Mouse (Mus musculus) forebrain, postnatal 0 days (tissue): ENCODE results near the gene Krtap17-1. TPM values are rescaled to one million over a fixed set of nuclear protein-coding genes. Genes with fewer than 3 reads are reported as not detected.

Experiments used
- ATAC-seq: fragments of 200-750 bp; cut with Nextera tagmentation; 2 replicates; pipeline ENCODE4 v1.8.0; 2017; ENCODE audit warnings: mild to moderate bottlenecking, moderate library complexity
- DNase-seq: peaks from one replicate; pipeline ENCODE4 v3.0.0-alpha.2; 2015
- H3K27ac ChIP-seq: fragments of 300-500 bp; sonication (generic); 2 replicates; pipeline ENCODE4 v1.5.1; 2014; ENCODE audit warnings: low read depth, mild to moderate bottlenecking, antibody characterized with exemption, low read length, moderate library complexity, mixed read lengths
- H3K27me3 ChIP-seq: fragments of 300-500 bp; sonication (generic); 2 replicates; pipeline ENCODE4 v1.6.1; 2014; ENCODE audit warnings: mild to moderate bottlenecking, low read length, mixed read lengths; ENCODE audit not compliant: insufficient read depth
- H3K36me3 ChIP-seq: fragments of 300-500 bp; sonication (generic); 2 replicates; pipeline ENCODE4 v1.6.1; 2014; ENCODE audit warnings: mild to moderate bottlenecking, moderate library complexity; ENCODE audit not compliant: insufficient read depth
- H3K4me1 ChIP-seq: fragments of 300-500 bp; sonication (generic); 2 replicates; pipeline ENCODE4 v1.6.1; 2014; ENCODE audit warnings: antibody characterized with exemption; ENCODE audit not compliant: insufficient read depth
- H3K4me2 ChIP-seq: fragments of 300-500 bp; sonication (generic); 2 replicates; pipeline ENCODE4 v1.6.1; 2014; ENCODE audit warnings: low read depth, mild to moderate bottlenecking, moderate library complexity
- H3K4me3 ChIP-seq: fragments of 300-500 bp; sonication (generic); 2 replicates; pipeline ENCODE4 v1.5.1; 2014; ENCODE audit warnings: low read depth, low read length, mixed read lengths
- H3K9ac ChIP-seq: fragments of 300-500 bp; sonication (generic); 2 replicates; pipeline ENCODE4 v1.6.1; 2014; ENCODE audit warnings: mild to moderate bottlenecking
- H3K9me3 ChIP-seq: fragments of 300-500 bp; sonication (generic); 2 replicates; pipeline ENCODE4 v1.6.1; 2016; ENCODE audit warnings: low read length
- CTCF ChIP-seq: sonication (generic); IDR thresholded peaks from 2 replicates; pipeline ENCODE4 v1.5.1; 2016; ENCODE audit warnings: antibody characterized with exemption, control low read depth, low read depth
- WGBS: fragments of 180-500 bp; shearing (Covaris S2); extraction: QIAGEN DNeasy Blood & Tissue Kit; methylation state at CpG from one replicate; pipeline ENCODE4 v1.1.7; 2014; 5-methylcytosine and 5-hydroxymethylcytosine counted together
- polyA plus RNA-seq: library from polyadenylated mRNA; unstranded; fragments of >200 nt; fragmentation: Nextera tagmentation; extraction: Ambion mirVana; gene quantifications from 2 replicates; pipeline ENCODE4 v1.2.1, GENCODE M21; 2015
- total RNA-seq: library from RNA; depleted of rRNA; stranded (reverse); fragments of >200 nt; gene quantifications from 2 replicates; pipeline ENCODE4 v1.2.3, GENCODE M21; 2014; rRNA removed

Gene Krtap17-1
- total RNA-seq (not detected in 2 replicates), polyA plus RNA-seq (0.26 and 0.98 TPM in 2 replicates)

GRCm38 (mm10) chr11:99993620-99994383, at the start of gene Krtap17-1:
Gene Krtap17-1 (minus strand): TSS chr11:99993994.
- H3K27me3 ChIP-seq = peaks cover 8% of the 10 kb centered on the region; the same call in 1 of the 2 replicates
- 26% methylated on average over 26 of the region's 26 CpGs for WGBS
- H3K4me3 ChIP-seq = 0 out of 2 replicates have a peak within 1 kb of the TSS, but pooled peaks have one; percentile 3
- H3K4me2 ChIP-seq = peak within 1 kb of the TSS; percentile 27
- ATAC-seq = no peak
- DNase-seq = no peak
- no peak for TF ChIP-seq CTCF
- H3K9ac ChIP-seq = no peak within 1 kb of the TSS
- no peaks in the 10 kb centered on the region for H3K9me3 ChIP-seq
- no peak within 1 kb of the TSS for H3K27ac ChIP-seq
- no peaks in the 10 kb centered on the region for H3K4me1 ChIP-seq
- H3K36me3 ChIP-seq = no peaks in the 10 kb centered on the region

- Histone ChIP-seq H3K9ac (no peak within 1 kb of the TSS), H3K9me3 (no peaks in the 10 kb centered on the region), H3K4me2 (no peak within 1 kb of the TSS), H3K4me3 (no peak within 1 kb of the TSS), H3K27me3 (no peaks in the 10 kb centered on the region), H3K4me1 (no peaks in the 10 kb centered on the region), H3K27ac (no peak within 1 kb of the TSS), H3K36me3 (no peaks in the 10 kb centered on the region)
- TF ChIP-seq CTCF = no peak
- DNase-seq (no peak), ATAC-seq (no peak)
- 89% methylated on average over 6 of the region's 6 CpGs for WGBS
These were observed 47.7 kb upstream of the Krtap17-1 start, which contains the start of gene Krt34 for GRCm38 (mm10) chr11:100041454-100041853. Gene Krt34 (minus strand): TSS chr11:100041554.

GRCm38 (mm10) chr11:100029768-100030167, 36.0 kb upstream of the Krtap17-1 start, which contains the start of gene Krt33b:
Gene Krt33b (minus strand): TSS chr11:100029868.
- WGBS = 93% methylated on average over 6 of the region's 6 CpGs
- TF ChIP-seq CTCF = no peak
- Histone ChIP-seq H3K27me3 (no peaks in the 10 kb centered on the region), H3K9ac (no peak within 1 kb of the TSS), H3K4me2 (no peak within 1 kb of the TSS), H3K9me3 (no peaks in the 10 kb centered on the region), H3K4me3 (no peak within 1 kb of the TSS), H3K27ac (no peak within 1 kb of the TSS), H3K4me1 (no peaks in the 10 kb centered on the region), H3K36me3 (no peaks in the 10 kb centered on the region)
- no peak for ATAC-seq
- no peak for DNase-seq

- H3K27ac ChIP-seq = no peak overlapping the region
- no peaks in the 10 kb centered on the region for H3K4me1 ChIP-seq
- WGBS = 83% methylated on average over 5 of the region's 5 CpGs
- H3K36me3 ChIP-seq = no peaks in the 10 kb centered on the region
- no peaks in the 10 kb centered on the region for H3K9me3 ChIP-seq
- no peak overlapping the region for H3K4me2 ChIP-seq
- no peak for TF ChIP-seq CTCF
- H3K9ac ChIP-seq = no peak overlapping the region
- no peak overlapping the region for H3K4me3 ChIP-seq
- H3K27me3 ChIP-seq = no peaks in the 10 kb centered on the region
- ATAC-seq (no peak), DNase-seq (no peak)
These were observed 27.6 kb upstream of the Krtap17-1 start for GRCm38 (mm10) chr11:100021438-100021837.

GRCm38 (mm10) chr11:100019466-100019865, 25.7 kb upstream of the Krtap17-1 start:
- 93% methylated on average over 1 of the region's 1 CpGs for WGBS
- no peak for DNase-seq

GRCm38 (mm10) chr11:100016112-100016511, 22.3 kb upstream of the Krtap17-1 start, which contains the start of gene Krt33a:
Gene Krt33a (minus strand): TSS chr11:100016212.
- Histone ChIP-seq H3K9ac (no peak within 1 kb of the TSS), H3K36me3 (no peaks in the 10 kb centered on the region), H3K4me2 (no peak within 1 kb of the TSS), H3K4me1 (no peaks in the 10 kb centered on the region), H3K4me3 (no peak within 1 kb of the TSS), H3K9me3 (no peaks in the 10 kb centered on the region), H3K27ac (no peak within 1 kb of the TSS), H3K27me3 (no peaks in the 10 kb centered on the region)
- ATAC-seq (no peak), DNase-seq (no peak)
- 91% methylated on average over 4 of the region's 4 CpGs for WGBS
- TF ChIP-seq CTCF = no peak

More at GRCm38 (mm10) chr11:100019466-100019865, 25.7 kb upstream of the Krtap17-1 start:
- Histone ChIP-seq H3K9me3 (no peaks in the 10 kb centered on the region), H3K36me3 (no peaks in the 10 kb centered on the region), H3K27me3 (no peaks in the 10 kb centered on the region), H3K4me2 (no peak overlapping the region), H3K4me1 (no peaks in the 10 kb centered on the region), H3K4me3 (no peak overlapping the region), H3K27ac (no peak overlapping the region), H3K9ac (no peak overlapping the region)
- ATAC-seq = no peak
- no peak for TF ChIP-seq CTCF

GRCm38 (mm10) chr11:100013691-100014171, 19.9 kb upstream of the Krtap17-1 start:
- ATAC-seq (no peak), DNase-seq (no peak)
- no peaks in the 10 kb centered on the region for H3K4me1 ChIP-seq
- no peak overlapping the region for H3K9ac ChIP-seq
- no peaks in the 10 kb centered on the region for H3K9me3 ChIP-seq
- 75% methylated on average over 4 of the region's 4 CpGs for WGBS
- H3K4me3 ChIP-seq = no peak overlapping the region
- no peak overlapping the region for H3K27ac ChIP-seq
- H3K36me3 ChIP-seq = no peaks in the 10 kb centered on the region
- no peak overlapping the region for H3K4me2 ChIP-seq
- no peaks in the 10 kb centered on the region for H3K27me3 ChIP-seq
- TF ChIP-seq CTCF = no peak
